Mouse (Mus musculus) ES-Bruce4 (cell line): ENCODE data around the gene C87499. TPM values are rescaled to one million over a fixed set of nuclear protein-coding genes. Genes with fewer than 3 reads are reported as not detected.

Experiments
- H3K27ac ChIP-seq: 2 replicates; pipeline ENCODE4 v1.5.1; 2012; ENCODE audit warnings: low read length, inconsistent platforms; ENCODE audit not compliant: insufficient read depth
- H3K27me3 ChIP-seq: 2 replicates; pipeline ENCODE4 v1.6.1; 2012; ENCODE audit warnings: mild to moderate bottlenecking, low read length, inconsistent platforms; ENCODE audit not compliant: control insufficient read depth, poor library complexity, insufficient read depth, severe bottlenecking
- H3K36me3 ChIP-seq: 2 replicates; pipeline ENCODE4 v1.6.1; 2012; ENCODE audit warnings: inconsistent platforms, mild to moderate bottlenecking, low read length, moderate library complexity; ENCODE audit not compliant: control insufficient read depth, poor library complexity, insufficient read depth, severe bottlenecking
- H3K4me1 ChIP-seq: one replicate; pipeline ENCODE4 v1.8.1; 2011; ENCODE audit warnings: low read length; ENCODE audit not compliant: control insufficient read depth, insufficient read depth
- H3K4me3 ChIP-seq: 2 replicates; pipeline ENCODE4 v1.5.1; 2011; ENCODE audit warnings: low read depth, mild to moderate bottlenecking, low read length
- H3K9ac ChIP-seq: 2 replicates; pipeline ENCODE4 v1.6.1; 2012; ENCODE audit warnings: low read depth, mild to moderate bottlenecking, inconsistent platforms; ENCODE audit not compliant: poor library complexity, severe bottlenecking
- H3K9me3 ChIP-seq: replicated peaks from 2 replicates; pipeline ENCODE4 v1.6.1; 2012; ENCODE audit warnings: mild to moderate bottlenecking, low read length, inconsistent platforms; ENCODE audit not compliant: control insufficient read depth, poor library complexity, insufficient read depth, severe bottlenecking
- CTCF ChIP-seq: IDR thresholded peaks from one replicate; pipeline ENCODE4 v1.8.1; 2011; ENCODE audit warnings: low read depth, low read length
- EP300 ChIP-seq: IDR thresholded peaks from 2 replicates; pipeline ENCODE4 v1.6.1; 2011; ENCODE audit warnings: low read depth, low read length; ENCODE audit not compliant: insufficient read depth
- POLR2A ChIP-seq: IDR thresholded peaks from one replicate; pipeline ENCODE4 v1.8.1; 2011; ENCODE audit warnings: low read length; ENCODE audit not compliant: insufficient read depth
- polyA plus RNA-seq: library from polyadenylated mRNA; stranded (reverse); fragments of >200 nt; gene quantifications from 2 replicates; pipeline ENCODE4 v1.2.4, GENCODE M21; 2011; ENCODE audit warnings: low read depth; ENCODE audit not compliant: missing spikeins, insufficient read depth, insufficient read length

The C87499 gene
- not detected in 2 replicates for polyA plus RNA-seq

GRCm38 (mm10) chr4:88634311-88634710 lies at the start of gene C87499:
Gene C87499 (minus strand): TSS chr4:88634411.
- no peak within 1 kb of the TSS for H3K9ac ChIP-seq

GRCm38 (mm10) chr4:88683812-88684211 lies 49.6 kb upstream of the C87499 start, which contains the start of gene Ifna2:
Gene Ifna2 (minus strand): TSS chr4:88683912.
- TF ChIP-seq CTCF: no peak
- TF ChIP-seq EP300: no peak
- TF ChIP-seq POLR2A: no peak
- Histone ChIP-seq H3K4me3 (no peak within 1 kb of the TSS), H3K4me1 (no peaks in the 10 kb centered on the region), H3K27me3 (no peaks in the 10 kb centered on the region), H3K9me3 (no peaks in the 10 kb centered on the region; the same call in 1 of the 2 replicates), H3K36me3 (no peaks in the 10 kb centered on the region), H3K9ac (no peak within 1 kb of the TSS), H3K27ac (no peak within 1 kb of the TSS)

More at GRCm38 (mm10) chr4:88634311-88634710, at the start of gene C87499:
- Histone ChIP-seq H3K27ac (no peak within 1 kb of the TSS), H3K4me3 (no peak within 1 kb of the TSS), H3K9me3 (no peaks in the 10 kb centered on the region), H3K4me1 (no peaks in the 10 kb centered on the region), H3K27me3 (no peaks in the 10 kb centered on the region), H3K36me3 (no peaks in the 10 kb centered on the region)
- TF ChIP-seq EP300: no peak
- no peak for TF ChIP-seq CTCF
- no peak for TF ChIP-seq POLR2A

- no peaks in the 10 kb centered on the region for H3K36me3 ChIP-seq
- no peak overlapping the region for H3K4me3 ChIP-seq
- H3K9ac ChIP-seq: no peak overlapping the region
- H3K27ac ChIP-seq: no peak overlapping the region
- no peaks in the 10 kb centered on the region for H3K9me3 ChIP-seq
- TF ChIP-seq POLR2A (no peak), CTCF (no peak), EP300 (no peak)
- H3K4me1 ChIP-seq: no peaks in the 10 kb centered on the region
- no peaks in the 10 kb centered on the region for H3K27me3 ChIP-seq
Measured at GRCm38 (mm10) chr4:88681353-88681752, 47.1 kb upstream of the C87499 start.

- H3K27me3 ChIP-seq: no peaks in the 10 kb centered on the region
- no peak overlapping the region for H3K27ac ChIP-seq
- no peaks in the 10 kb centered on the region for H3K4me1 ChIP-seq
- TF ChIP-seq EP300: no peak
- TF ChIP-seq POLR2A: no peak
- TF ChIP-seq CTCF: no peak
- no peaks in the 10 kb centered on the region for H3K9me3 ChIP-seq
- H3K4me3 ChIP-seq: no peak overlapping the region
- no peaks in the 10 kb centered on the region for H3K36me3 ChIP-seq
- no peak overlapping the region for H3K9ac ChIP-seq
Measured at GRCm38 (mm10) chr4:88680362-88680761, 46.2 kb upstream of the C87499 start.

- no peaks in the 10 kb centered on the region for H3K27me3 ChIP-seq
- no peak for TF ChIP-seq CTCF
- no peak for TF ChIP-seq POLR2A
- no peak for TF ChIP-seq EP300
- no peaks in the 10 kb centered on the region for H3K36me3 ChIP-seq
- no peak within 1 kb of the TSS for H3K9ac ChIP-seq
- H3K4me1 ChIP-seq: no peaks in the 10 kb centered on the region
- H3K9me3 ChIP-seq: no peaks in the 10 kb centered on the region
- no peak within 1 kb of the TSS for H3K4me3 ChIP-seq
- H3K27ac ChIP-seq: no peak within 1 kb of the TSS
Measured at GRCm38 (mm10) chr4:88676824-88677223, 42.6 kb upstream of the C87499 start, which contains the start of gene Ifna16. Gene Ifna16 (minus strand): TSS chr4:88676924.

- Histone ChIP-seq H3K36me3 (no peaks in the 10 kb centered on the region), H3K4me3 (no peak overlapping the region), H3K9me3 (peaks cover 5% of the 10 kb centered on the region), H3K27ac (no peak overlapping the region), H3K9ac (no peak overlapping the region), H3K27me3 (no peaks in the 10 kb centered on the region), H3K4me1 (no peaks in the 10 kb centered on the region)
- TF ChIP-seq CTCF (no peak), EP300 (0 out of 2 replicates have a peak, but pooled peaks have one; percentile 28)
Measured at GRCm38 (mm10) chr4:88655461-88655860, 21.2 kb upstream of the C87499 start.
